Mouse (Mus musculus) T-helper 17 cell (primary cell): ENCODE results near the gene Cux2.

Experiments
- in situ Hi-C, 2 experiments: fragments of 300-600 bp; cut with MboI, MseI; formaldehyde crosslinking; loops; 1 replicate in 1 of 2; 2 replicates in 1 of 2; pipeline ENCODE4 v1.15.1; 2025; ENCODE audit warnings: high pct_unique_total_duplicates in 2 of 2

Cux2 gene

DNA sequence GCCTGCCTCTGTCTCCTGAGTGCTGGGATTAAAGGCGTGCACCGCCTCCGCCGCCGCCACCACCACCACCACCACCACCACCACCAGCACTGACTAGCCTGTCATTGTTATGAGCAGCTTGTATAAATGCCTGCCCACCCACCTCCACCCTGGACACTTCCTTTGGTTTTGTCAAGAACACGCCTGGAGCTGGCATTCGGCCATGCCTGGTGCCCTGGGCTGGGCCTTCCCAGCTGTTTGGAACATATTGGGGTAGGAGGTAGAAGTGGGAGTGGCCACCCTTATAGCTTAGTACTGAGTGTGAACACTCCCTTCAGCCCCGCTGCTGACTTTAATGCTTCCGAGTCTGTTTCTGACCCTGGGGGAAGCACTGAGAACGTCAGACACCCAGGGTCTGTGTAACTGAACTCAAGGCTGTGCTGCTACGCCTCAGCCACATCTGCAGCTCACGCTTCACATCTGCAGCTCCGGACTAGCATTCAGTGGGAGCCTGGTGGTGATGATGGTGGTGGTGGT lies 178.3 kb downstream of the Cux2 start:
- in situ Hi-C loops = no loop called here

DNA sequence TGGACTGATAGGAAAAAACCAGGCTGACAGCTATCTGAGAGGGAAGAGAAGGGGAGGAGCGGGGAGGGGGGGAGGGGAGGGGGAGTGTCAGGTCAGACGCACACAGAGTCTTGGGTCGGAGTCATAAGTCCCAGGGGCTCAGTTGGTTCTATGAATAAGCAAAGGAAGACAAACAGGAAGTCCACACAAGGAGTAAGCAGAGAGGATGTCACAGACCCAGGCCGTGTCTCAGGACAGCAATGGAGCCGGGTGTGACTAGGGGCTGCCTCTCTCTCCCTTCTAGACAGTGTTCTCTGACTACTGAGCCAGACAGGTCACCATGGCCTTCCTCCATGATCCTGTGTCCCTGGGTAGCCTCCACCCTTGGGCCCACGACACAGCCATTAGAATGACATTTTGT lies 179.1 kb downstream of the Cux2 start:
- in situ Hi-C loops = no loop called here

DNA sequence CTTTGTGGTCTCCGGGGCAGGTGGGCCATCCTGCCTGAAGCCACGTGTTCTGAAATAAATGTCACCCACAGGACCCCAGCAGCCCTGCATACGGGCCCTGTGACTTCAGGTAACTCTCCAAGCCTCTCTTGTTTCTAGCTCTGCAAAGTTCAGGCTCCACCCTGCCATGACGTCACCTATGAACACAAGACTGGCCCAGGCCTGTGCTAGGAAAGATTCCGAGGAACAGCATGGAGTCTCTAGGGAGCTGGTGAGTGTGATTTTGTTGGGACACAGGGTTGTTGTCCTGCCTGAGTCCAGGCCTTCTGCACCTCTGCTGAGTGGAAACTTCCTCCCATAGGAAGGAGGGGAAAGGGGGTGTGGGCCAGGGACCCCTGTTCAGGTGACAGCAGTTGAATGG lies 181.9 kb downstream of the Cux2 start:
- in situ Hi-C loops = no loop called here

DNA sequence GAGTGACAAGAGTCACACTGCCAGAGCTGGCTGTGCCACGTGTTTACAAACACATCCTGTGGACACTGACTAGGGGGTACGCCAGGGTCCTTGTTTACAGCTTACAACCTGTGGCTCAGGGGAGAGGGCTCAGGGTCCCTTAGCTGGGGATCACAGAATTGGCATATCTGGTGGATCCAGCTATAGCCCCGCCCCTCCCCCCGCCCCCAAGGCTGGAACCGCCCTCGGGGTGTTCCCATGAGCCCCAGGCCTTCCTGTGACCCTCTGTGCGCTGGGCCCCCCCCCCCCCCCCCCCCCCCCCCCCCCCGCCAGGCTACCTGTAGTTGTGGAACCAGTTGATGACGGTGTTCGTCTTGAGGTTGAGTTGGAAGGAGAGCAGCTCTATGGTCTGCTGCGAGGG lies 185.6 kb downstream of the Cux2 start:
- in situ Hi-C loops = no loop called here

DNA sequence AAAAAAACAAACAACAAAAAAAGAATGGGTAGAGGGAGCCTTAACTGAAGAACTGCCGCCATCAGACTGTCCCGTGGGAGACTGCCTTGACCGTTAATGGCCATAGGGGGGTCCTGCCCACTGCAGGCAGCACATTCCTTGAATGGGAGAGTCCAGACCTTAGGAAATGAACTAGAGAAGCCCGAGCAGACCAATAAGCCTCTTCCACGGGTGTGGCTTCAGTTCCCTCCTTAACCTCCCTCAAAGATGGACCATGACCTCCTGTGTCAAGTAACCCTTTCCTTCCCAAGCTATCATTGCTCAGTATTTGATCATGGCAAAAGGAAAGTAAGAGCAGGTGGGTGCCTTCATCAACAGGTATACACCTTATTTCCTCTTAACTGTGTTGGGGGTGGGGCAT lies 187.9 kb downstream of the Cux2 start:
- in situ Hi-C loops = no loop called here

DNA sequence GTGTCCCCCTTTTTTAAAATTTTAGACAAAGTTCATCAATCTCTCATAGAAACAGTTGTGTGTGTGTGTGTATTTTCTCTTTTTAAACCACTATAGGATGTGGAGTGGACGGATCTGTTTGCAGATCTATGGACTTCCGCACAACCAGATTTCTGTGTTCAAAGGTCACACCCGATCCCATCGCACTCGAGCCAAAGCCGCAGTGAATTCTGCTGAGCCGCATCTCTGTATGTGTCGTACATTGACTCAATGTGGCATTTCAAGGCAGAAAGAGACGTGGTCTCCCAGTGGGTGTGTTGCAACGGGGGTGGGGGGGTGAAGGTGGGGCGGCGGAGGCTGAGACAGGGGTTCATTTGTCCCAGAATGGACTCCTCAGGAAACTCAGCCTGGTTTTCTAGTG lies 191.5 kb downstream of the Cux2 start:
- in situ Hi-C loops = no loop called here

DNA sequence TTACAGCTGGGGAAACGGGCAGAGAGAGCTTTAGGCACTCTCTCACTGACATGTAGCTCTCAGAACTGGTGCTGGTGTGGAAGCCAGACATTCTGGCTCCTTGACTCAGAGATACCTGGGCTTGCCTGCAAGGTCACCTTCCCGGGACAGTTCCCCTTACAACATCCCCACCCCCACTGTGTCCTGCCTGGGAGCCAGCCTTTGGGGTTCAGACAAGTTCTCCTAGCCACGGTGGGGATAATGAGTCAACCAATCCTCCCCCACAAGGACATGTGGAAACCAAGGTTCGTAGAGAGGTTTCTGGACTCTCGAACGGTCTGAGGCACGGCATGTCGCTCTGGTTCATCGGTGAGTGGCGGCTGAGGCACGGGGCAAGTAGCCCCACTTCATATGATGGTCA lies 193.2 kb downstream of the Cux2 start:
- in situ Hi-C loops = no loop called here

DNA sequence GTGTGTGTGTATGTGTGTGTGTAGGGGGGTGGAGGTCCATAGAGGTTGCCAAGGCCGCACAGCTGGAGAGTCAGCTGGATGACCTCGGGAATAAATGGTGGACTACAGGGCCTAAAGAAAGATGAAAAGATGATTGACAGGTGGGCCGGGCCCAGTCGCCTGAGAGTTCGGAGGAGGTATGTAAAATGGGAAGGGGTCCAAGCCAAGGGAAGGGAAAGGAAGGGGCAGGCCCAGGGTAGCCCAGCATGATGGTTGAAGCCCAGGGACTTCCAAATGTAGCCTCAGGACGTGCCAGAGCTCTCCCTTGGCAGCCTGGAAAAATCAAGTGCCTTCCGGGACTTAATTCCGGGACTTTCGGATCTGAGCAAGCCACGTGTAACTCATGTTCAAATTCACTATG lies 195.1 kb downstream of the Cux2 start:
- in situ Hi-C loops = no loop called here

DNA sequence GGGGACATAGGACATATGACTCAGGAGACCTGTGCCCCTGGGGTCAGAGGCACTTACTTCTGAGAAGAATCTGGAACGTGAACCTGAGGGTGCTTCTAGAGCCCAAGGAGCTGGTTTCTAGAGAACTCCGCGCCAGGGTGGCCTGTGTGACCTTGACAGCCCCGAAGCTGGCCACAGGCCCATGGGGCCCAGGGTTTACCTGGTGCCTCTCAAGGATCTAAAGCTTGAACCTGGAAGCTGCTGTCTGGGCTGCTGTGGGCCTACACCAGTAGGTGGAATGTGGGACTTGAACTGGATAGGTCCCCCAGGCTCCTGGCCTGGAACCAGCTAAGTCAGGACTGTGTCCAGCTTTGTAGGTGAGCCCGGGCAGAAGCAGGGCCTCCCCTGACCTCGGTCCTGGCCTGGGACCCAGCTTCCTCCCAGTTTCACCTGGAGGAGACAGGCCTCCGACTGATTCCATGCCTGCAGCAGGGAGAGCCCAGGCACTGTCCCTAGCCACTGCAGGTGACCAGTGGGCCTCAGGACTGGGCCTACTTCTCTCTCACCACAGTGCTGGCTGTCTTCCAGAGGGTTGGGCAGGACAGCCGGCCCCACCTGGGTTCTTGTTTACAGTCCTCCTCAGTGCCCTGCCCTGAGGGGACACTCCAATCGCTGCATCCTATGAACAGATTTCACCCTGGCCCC lies 196.4 kb downstream of the Cux2 start:
- in situ Hi-C loops = no loop called here

DNA sequence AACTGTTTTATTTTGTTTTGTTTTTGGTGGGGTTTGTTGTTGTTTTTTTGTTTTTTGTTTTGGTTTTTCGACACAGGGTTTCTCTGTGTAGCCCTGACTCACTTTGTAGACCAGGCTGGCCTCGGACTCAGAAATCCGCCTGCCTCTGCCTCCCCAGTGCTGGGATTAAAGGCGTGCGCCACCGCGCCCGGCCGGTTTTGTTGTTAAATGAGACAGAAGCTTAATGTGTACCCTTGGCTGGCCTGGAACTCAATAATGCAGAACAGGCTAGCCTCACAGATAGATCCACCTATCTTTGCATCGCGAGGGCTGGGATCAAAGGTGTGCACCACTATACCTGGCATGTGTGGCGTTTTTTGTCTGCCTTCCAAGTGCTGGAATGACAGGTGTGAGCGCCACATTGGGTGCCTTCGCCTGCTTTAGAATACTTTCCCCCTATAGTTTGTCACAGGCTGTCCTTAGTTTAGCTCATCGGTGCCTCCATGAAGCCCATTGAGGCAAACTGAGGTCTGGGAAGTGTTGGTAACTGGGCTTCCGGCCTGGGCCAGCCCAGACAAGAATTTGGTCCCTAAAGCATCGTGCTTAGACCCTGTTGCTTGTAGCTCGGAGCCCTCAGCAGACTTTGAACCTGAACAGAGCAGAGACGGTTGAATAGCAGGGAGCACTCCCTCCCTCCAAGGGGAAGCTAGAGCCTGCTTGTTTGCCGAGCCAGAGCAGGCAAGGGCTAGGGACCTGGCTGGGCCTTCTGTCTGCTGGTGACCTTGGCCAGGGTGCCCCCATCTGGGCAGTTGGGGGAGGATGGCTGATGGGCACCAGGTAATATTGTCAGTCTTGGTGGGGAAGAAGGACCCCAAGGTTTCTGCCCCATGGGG lies 200.2 kb downstream of the Cux2 start:
- in situ Hi-C loops = loop anchor here (25.0 kb wide), 2 partner anchors 988 to 1288 kb away; partner anchors contain the start of genes Rhof (in 1 of the 2) and Setd1b (in 1 of the 2)

DNA sequence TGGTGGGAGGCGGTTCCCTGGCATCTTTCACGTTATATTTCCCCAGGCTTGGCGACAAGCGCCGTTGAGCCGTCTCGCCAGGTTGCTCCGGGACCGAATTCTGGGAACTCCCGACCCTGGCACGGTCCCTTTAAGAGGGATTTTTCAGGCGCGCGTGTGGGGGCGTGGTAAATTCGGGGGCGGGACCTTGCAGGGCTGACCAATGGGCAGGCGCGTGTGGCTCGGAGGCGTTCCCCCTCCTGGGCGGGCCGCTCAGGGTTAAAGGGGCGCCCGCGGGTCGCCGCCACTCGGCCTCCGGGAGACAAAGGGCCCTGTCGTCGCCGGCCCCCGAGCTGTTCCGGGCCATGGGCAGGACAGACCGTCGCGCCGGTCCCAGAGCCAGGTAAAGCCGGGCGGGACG lies 201.2 kb downstream of the Cux2 start, which contains the start of gene Pheta1:
Gene Pheta1 (plus strand): TSS at position 242 of the 400 bp plus-strand sequence.
- in situ Hi-C loops = loop anchor here (25.0 kb wide), 2 partner anchors 989 to 1289 kb away; partner anchors contain the start of genes Rhof (in 1 of the 2) and Setd1b (in 1 of the 2)

DNA sequence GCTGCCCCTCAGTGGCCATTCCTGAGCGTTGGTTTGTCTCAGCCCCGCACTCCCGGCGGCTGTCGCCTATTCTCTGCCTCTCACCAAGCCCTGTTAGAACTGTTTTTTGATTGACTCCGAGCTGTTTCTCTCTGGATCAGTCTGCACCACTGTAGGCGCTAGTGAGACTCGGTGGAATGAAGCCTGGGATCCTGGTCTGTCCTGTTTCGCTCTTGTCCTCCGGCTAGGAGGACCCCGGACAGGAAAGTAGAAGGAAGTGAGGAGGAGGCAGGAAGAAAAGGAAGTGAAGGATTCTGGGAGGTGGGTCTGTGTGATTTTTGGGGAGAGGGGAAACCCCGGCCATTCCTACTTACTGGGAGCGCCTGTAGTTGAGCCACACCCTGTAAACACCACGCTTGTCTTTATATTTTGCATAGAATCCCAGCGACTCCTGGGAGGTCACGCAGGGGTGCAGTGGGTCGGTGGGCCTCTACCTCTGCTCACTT lies 201.8 kb downstream of the Cux2 start:
- in situ Hi-C loops = loop anchor here (25.0 kb wide), 2 partner anchors 989 to 1289 kb away; partner anchors contain the start of genes Rhof (in 1 of the 2) and Setd1b (in 1 of the 2)

DNA sequence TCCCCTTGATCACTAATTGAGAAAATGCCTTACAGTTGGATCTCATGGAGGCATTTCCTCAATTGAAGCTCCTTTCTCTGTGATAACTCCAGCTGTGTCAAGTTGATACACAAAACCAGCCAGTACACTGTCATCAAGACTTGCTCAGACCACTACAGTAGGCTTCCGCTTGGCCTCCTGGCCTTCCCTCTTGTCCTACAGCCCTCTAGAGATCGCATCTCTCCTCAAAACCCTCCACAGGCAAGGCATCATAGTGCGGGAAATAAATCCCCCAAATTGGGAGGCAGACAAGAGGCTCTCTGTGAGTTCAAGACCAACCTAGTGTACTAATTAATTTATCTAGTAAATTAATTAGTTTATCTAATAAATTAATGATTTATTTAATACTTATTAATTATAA lies 202.6 kb downstream of the Cux2 start:
- in situ Hi-C loops = loop anchor here (25.0 kb wide), 2 partner anchors 990 to 1290 kb away; partner anchors contain the start of genes Rhof (in 1 of the 2) and Setd1b (in 1 of the 2)

DNA sequence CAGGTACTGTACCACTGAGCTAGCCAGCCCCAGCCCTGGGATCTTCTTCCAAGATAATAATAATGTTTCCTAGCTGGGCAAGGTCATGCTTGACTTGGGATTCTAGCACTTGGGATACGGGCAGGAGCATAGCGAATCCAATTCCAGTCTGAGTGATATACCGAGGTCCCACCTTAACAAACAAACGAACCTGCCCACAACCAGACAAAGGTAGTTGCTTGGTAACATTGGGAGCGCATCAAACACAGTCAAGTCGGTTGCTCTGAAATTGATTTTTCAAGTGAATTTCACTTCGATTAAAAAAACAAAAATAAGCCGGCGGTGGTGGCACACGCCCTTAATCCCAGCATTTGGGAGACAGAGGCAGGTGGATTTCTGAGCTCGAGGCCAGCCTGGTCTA lies 203.6 kb downstream of the Cux2 start:
- in situ Hi-C loops = loop anchor here (25.0 kb wide), 2 partner anchors 991 to 1291 kb away; partner anchors contain the start of genes Rhof (in 1 of the 2) and Setd1b (in 1 of the 2)

DNA sequence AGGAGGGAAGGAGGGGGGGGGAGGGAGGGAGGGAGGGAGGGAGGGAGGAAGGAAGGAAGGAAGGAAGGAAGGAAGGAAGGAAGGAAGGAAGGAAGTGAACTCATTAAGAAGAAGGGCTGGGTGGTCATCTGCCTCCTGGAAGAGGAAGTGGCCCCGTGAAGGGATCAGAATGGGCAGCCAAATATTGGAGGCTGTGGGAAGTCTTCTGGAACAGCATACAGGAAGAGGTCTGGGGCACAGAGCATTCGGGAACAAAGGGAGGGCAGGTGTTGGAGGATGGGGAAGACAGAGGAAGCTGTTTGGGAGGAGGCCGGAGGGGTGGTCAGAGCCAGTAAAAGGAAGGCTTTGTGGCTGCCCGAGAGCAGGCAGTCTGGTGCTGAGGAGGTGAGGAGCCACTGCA lies 204.5 kb downstream of the Cux2 start:
- in situ Hi-C loops = loop anchor here (25.0 kb wide), 2 partner anchors 992 to 1292 kb away; partner anchors contain the start of genes Rhof (in 1 of the 2) and Setd1b (in 1 of the 2)

DNA sequence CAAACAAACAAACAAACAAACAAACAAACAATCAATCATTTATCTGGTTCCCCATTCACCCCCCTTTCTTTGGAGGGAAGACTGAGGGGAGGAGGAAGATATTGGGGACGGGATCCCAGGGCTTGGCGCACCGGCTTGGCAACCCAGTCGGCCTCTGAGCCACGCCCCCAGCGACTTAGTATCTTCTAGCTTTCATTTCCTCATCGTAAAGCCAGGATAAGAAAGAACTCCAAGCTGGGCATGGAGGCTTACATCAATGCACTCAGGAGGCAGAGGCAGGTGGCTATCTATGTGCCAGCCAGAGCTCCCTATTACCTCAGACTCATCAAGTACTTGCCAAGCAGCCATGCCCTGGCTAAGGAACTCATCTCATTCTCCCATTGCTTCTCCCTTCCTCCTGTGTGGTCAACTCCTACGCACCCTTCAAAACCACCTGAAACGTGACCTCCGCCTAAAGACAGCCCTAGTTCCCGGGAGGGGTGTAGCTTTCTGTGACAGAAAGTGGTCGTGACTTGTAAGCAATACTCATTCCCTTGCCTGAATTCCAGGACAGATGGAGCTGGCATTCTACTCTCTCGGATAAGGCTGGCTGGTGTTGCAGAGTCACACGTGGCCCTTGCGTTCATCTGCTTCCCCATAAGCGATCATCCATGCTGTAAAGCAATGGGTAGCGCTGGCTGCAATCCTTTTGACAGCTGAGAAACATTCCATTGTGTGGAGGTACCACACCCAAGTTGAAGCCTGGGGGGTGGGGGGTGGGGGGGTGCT lies 206.6 kb downstream of the Cux2 start:
- in situ Hi-C loops = loop anchor here (5.0 to 25.0 kb wide), 5 partner anchors 46 to 1294 kb away; partner anchors contain the start of genes Rhof (in 1 of the 2) and Setd1b (in 1 of the 2)

DNA sequence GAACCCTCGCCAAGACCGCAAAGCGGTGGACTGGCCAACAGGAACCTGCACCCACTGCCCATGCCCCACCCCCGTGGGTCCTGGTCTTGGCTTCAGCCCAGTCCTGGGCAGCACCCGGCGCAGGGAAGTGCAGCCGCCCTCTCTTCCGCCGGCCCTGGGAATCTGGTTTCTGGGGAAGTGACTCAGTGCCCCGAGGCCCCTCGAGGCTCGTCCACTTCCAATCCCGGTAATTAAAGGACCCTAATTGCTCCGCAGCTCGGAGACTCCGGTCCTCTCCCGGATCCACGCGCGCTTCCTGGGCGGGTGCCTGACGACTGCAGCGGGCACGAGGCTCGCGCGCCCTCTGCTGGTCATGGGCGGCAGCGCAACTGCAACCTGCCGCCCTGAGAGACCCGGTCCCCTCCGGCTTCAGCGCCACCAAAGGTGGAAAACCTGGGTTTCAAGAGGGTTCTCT lies 207.2 kb downstream of the Cux2 start:
- in situ Hi-C loops = loop anchor here (5.0 to 25.0 kb wide), 5 partner anchors 45 to 1295 kb away; partner anchors contain the start of genes Rhof (in 1 of the 2) and Setd1b (in 1 of the 2)

DNA sequence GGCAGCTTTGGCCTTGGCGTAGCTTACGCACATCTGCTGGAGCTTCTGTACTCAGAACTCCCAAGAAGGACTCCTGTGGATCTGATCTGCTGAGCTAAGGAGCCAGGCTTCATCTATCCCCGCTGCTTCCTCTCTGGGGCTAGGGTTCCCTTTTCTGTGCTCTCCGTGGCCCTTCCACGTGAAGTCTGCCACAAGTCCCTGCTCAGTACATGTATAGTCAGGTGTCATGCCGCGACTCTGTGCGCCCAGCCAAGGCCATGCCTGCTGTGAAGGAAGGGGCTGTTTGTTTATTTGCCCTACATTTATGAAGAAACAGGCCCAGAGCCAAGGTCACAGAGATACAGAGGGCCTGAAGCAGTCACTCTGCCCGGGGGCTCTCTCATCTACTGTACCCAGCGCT lies 207.9 kb downstream of the Cux2 start:
- in situ Hi-C loops = loop anchor here (5.0 to 25.0 kb wide), 5 partner anchors 45 to 1295 kb away; partner anchors contain the start of genes Rhof (in 1 of the 2) and Setd1b (in 1 of the 2)

DNA sequence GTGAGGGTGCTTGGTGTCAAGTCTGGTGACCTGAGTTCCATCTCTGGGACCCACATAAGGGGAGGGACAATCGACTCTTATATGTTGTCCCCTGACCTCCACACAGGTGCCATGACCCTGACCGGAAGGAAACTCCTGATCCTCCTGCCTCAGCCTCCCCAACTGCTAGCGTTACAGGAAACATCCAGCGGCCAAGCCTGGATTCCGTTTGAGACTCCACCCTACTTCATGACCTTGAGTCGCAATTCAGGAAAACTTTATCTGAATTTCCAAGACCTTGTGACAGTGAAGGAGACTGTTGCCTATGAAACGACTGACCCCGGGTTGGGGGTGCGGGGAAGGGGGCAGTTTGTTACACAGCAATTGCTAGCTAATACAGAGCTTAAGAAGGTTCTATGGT lies 208.4 kb downstream of the Cux2 start:
- in situ Hi-C loops = loop anchor here (5.0 to 25.0 kb wide), 5 partner anchors 44 to 1296 kb away; partner anchors contain the start of genes Rhof (in 1 of the 2) and Setd1b (in 1 of the 2)

DNA sequence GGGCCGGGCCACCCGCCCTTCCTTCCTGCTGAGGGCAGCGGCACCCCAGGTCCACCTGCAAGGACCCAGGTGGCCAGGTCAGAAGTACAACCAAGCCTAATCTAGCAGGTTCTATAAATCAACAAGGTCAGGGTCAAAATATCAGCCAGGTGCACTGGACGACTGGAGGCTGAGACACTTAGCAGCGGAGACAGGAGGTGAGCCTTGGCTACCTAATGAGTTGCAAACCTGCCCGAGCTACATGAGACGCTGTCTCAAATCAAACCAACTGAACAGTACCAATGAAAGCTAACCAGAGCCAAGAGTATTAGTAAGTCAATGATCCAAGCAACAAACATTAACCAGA lies 210.8 kb downstream of the Cux2 start:
- in situ Hi-C loops = loop anchor here (25.0 kb wide), 2 partner anchors 998 to 1298 kb away; partner anchors contain the start of genes Rhof (in 1 of the 2) and Setd1b (in 1 of the 2)
